Mouse (Mus musculus): ENCODE results near the gene Ehf. TPM values are rescaled to one million over a fixed set of nuclear protein-coding genes. Genes with fewer than 3 reads are reported as not detected.

The Ehf gene
- polyA plus RNA-seq, 1 experiment from 2014 or later, result 29.6 TPM

DNA sequence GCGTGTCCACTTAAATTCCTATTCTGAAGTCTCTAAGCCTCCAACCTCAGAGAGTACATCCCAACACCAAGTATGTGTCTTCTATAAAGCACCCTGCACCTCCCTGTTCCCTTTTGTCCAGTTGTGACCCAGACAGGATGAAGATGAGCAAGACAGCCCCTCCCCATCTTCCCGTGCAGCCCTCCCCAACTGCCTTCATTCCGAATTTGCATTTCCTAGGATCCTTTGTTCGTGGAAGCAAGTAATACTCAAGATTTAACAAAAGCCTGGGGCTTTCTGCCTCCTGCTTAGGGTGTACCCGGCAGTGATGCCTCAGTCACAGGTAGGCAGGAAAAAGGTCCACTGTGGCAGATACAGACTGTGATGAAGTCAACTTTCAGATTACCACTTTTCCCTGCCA, 7.6 kb upstream of the Ehf start:
- no peaks in the 10 kb centered on the region for H3K36me3 ChIP-seq (ENCODE audit: control insufficient read depth, insufficient read depth, low read length)
- H3K27me3 ChIP-seq (ENCODE audit: control insufficient read depth, insufficient read depth, low read length), result no peaks in the 10 kb centered on the region
- no peak for ATAC-seq (ENCODE audit: low FRiP score, low TSS enrichment)
- H3K9ac ChIP-seq (ENCODE audit: low read depth, low read length), result no peak overlapping the region
- 53% methylated on average over 5 of the region's 5 CpGs for WGBS
- no peak overlapping the region for H3K27ac ChIP-seq (ENCODE audit: low read depth, low read length)
- H3K9me3 ChIP-seq (ENCODE audit: control insufficient read depth, low read length), result no peaks in the 10 kb centered on the region
- no peak overlapping the region for H3K4me3 ChIP-seq (ENCODE audit: low read length)
- no peaks in the 10 kb centered on the region for H3K4me1 ChIP-seq (ENCODE audit: control insufficient read depth, insufficient read depth, low read length)
- no peak overlapping the region for H3K4me2 ChIP-seq (replicated peaks; ENCODE audit: low read depth, low read length)

DNA sequence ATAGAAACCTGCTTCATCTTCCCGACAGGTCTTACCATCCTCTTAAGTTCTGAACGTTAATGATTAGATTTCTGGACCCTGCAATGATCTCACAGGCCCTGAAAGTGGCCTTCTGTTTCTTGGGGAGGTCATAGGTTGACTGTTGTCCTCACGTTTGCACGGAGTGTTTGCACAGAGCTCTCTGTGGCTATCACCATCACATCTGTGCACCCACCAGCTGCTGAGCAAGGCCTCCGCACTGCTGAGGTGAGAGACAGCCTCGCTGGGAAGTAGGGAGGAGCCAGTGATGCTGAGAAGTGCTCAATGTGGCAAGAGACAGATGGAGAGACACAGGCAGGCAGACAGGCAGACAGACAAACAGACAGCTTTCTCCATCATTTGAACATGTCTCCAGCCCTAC, 3.6 kb upstream of the Ehf start:
- Histone ChIP-seq H3K36me3 (ENCODE audit: control insufficient read depth, insufficient read depth, low read length) (no peaks in the 10 kb centered on the region), H3K4me2 (replicated peaks; ENCODE audit: low read depth, low read length) (no peak overlapping the region), H3K27ac (ENCODE audit: low read depth, low read length) (no peak overlapping the region), H3K4me3 (ENCODE audit: low read length) (no peak overlapping the region), H3K4me1 (ENCODE audit: control insufficient read depth, insufficient read depth, low read length) (no peaks in the 10 kb centered on the region), H3K9ac (ENCODE audit: low read depth, low read length) (no peak overlapping the region), H3K27me3 (ENCODE audit: control insufficient read depth, insufficient read depth, low read length) (no peaks in the 10 kb centered on the region), H3K9me3 (ENCODE audit: control insufficient read depth, low read length) (no peaks in the 10 kb centered on the region)
- ATAC-seq (ENCODE audit: low FRiP score, low TSS enrichment), result no peak
- WGBS, result 41% methylated on average over 6 of the region's 6 CpGs

- Histone ChIP-seq H3K4me3 (ENCODE audit: low read length) (0 out of 2 replicates have a peak overlapping the region, but pooled peaks have one; percentile 2), H3K4me2 (replicated peaks; ENCODE audit: low read depth, low read length) (0 out of 2 replicates have a peak overlapping the region, but pooled peaks have one; percentile 5), H3K27ac (ENCODE audit: low read depth, low read length) (no peak overlapping the region)
Observed at GRCm38 (mm10) chr2:103302669-103303068, 409 bp downstream of the Ehf start.

GRCm38 (mm10) chr2:103298711-103299463, 4.2 kb downstream of the Ehf start:
- Histone ChIP-seq H3K4me1 (ENCODE audit: control insufficient read depth, insufficient read depth, low read length) (peaks cover 9% of the 10 kb centered on the region; the same call in 1 of the 2 replicates), H3K4me2 (replicated peaks; ENCODE audit: low read depth, low read length) (no peak overlapping the region), H3K9me3 (ENCODE audit: control insufficient read depth, low read length) (no peaks in the 10 kb centered on the region), H3K27ac (ENCODE audit: low read depth, low read length) (no peak overlapping the region), H3K36me3 (ENCODE audit: control insufficient read depth, insufficient read depth, low read length) (no peaks in the 10 kb centered on the region), H3K27me3 (ENCODE audit: control insufficient read depth, insufficient read depth, low read length) (no peaks in the 10 kb centered on the region), H3K4me3 (ENCODE audit: low read length) (no peak overlapping the region), H3K9ac (ENCODE audit: low read depth, low read length) (no peak overlapping the region)
- no peak for ATAC-seq (ENCODE audit: low FRiP score, low TSS enrichment)
- WGBS, result 79% methylated on average over 13 of the region's 13 CpGs

More at GRCm38 (mm10) chr2:103302669-103303068, 409 bp downstream of the Ehf start:
- no peaks in the 10 kb centered on the region for H3K27me3 ChIP-seq (ENCODE audit: control insufficient read depth, insufficient read depth, low read length)
- no peak overlapping the region for H3K9ac ChIP-seq (ENCODE audit: low read depth, low read length)
- H3K4me1 ChIP-seq (ENCODE audit: control insufficient read depth, insufficient read depth, low read length), result no peaks in the 10 kb centered on the region
- no peaks in the 10 kb centered on the region for H3K9me3 ChIP-seq (ENCODE audit: control insufficient read depth, low read length)
- WGBS, result 67% methylated on average over 6 of the region's 6 CpGs
- H3K36me3 ChIP-seq (ENCODE audit: control insufficient read depth, insufficient read depth, low read length), result no peaks in the 10 kb centered on the region
- ATAC-seq (ENCODE audit: low FRiP score, low TSS enrichment), result no peak

GRCm38 (mm10) chr2:103294526-103294925, 8.6 kb downstream of the Ehf start:
- Histone ChIP-seq H3K9ac (ENCODE audit: low read depth, low read length) (no peak overlapping the region), H3K27ac (ENCODE audit: low read depth, low read length) (no peak overlapping the region; the same call in 1 of the 2 replicates), H3K9me3 (ENCODE audit: control insufficient read depth, low read length) (no peaks in the 10 kb centered on the region), H3K4me3 (ENCODE audit: low read length) (no peak overlapping the region), H3K4me2 (replicated peaks; ENCODE audit: low read depth, low read length) (no peak overlapping the region), H3K36me3 (ENCODE audit: control insufficient read depth, insufficient read depth, low read length) (no peaks in the 10 kb centered on the region), H3K4me1 (ENCODE audit: control insufficient read depth, insufficient read depth, low read length) (peaks cover 9% of the 10 kb centered on the region; the same call in 1 of the 2 replicates), H3K27me3 (ENCODE audit: control insufficient read depth, insufficient read depth, low read length) (no peaks in the 10 kb centered on the region)
- 0% methylated on average over 3 of the region's 3 CpGs for WGBS
- ATAC-seq (ENCODE audit: low FRiP score, low TSS enrichment), result peak; percentile 87

DNA sequence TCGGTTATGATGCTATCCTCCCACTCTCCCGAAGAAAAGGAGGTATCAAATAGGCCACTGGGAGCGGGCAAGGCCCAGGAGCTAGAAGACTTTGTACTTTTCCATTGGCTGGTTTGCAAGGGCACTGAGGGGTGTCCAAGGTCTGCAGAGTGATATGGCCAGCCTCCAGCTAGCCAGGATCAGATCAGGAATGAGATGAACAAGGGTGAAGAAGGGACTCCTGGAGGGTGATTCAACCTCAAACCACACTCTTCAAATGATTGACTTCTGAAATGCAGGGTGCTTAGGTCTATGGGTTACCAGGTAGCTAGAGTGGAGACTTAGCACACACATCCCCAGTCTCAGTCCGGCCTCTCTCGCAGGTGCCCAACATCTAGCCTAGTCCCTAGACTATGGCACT, 9.3 kb downstream of the Ehf start:
- WGBS, result 61% methylated on average over 5 of the region's 5 CpGs
- no peak overlapping the region for H3K4me2 ChIP-seq (replicated peaks; ENCODE audit: low read depth, low read length)
- no peak overlapping the region for H3K9ac ChIP-seq (ENCODE audit: low read depth, low read length)
- H3K27ac ChIP-seq (ENCODE audit: low read depth, low read length), result peak overlapping the region; percentile 60; the same call in 1 of the 2 replicates
- H3K27me3 ChIP-seq (ENCODE audit: control insufficient read depth, insufficient read depth, low read length), result no peaks in the 10 kb centered on the region
- H3K36me3 ChIP-seq (ENCODE audit: control insufficient read depth, insufficient read depth, low read length), result no peaks in the 10 kb centered on the region
- peaks cover 9% of the 10 kb centered on the region; the same call in 1 of the 2 replicates for H3K4me1 ChIP-seq (ENCODE audit: control insufficient read depth, insufficient read depth, low read length)
- no peak overlapping the region for H3K4me3 ChIP-seq (ENCODE audit: low read length)
- peak; percentile 56 for ATAC-seq (ENCODE audit: low FRiP score, low TSS enrichment)
- H3K9me3 ChIP-seq (ENCODE audit: control insufficient read depth, low read length), result no peaks in the 10 kb centered on the region

DNA sequence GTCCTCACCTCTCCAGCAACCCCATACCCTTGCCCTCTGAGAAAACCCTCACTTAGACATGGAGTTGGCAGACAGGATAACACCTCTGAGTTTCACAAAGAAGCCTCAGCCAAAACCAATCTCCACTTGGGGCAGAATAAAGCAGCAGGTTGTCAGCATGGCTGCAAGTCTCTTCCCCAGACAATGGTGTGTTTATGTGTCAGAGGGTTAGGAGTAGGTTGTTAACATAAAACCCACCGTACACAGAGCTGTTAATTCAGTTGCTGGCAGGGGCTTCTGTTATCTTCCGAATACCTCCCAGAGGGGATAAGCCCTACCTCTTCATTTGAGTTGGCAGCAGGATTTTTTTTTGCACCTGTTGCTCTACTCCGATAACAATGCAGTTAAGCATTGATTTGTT, 9.9 kb downstream of the Ehf start:
- Histone ChIP-seq H3K4me2 (replicated peaks; ENCODE audit: low read depth, low read length) (no peak overlapping the region), H3K36me3 (ENCODE audit: control insufficient read depth, insufficient read depth, low read length) (no peaks in the 10 kb centered on the region), H3K9ac (ENCODE audit: low read depth, low read length) (no peak overlapping the region), H3K9me3 (ENCODE audit: control insufficient read depth, low read length) (no peaks in the 10 kb centered on the region), H3K27ac (ENCODE audit: low read depth, low read length) (no peak overlapping the region), H3K27me3 (ENCODE audit: control insufficient read depth, insufficient read depth, low read length) (no peaks in the 10 kb centered on the region), H3K4me3 (ENCODE audit: low read length) (no peak overlapping the region), H3K4me1 (ENCODE audit: control insufficient read depth, insufficient read depth, low read length) (peaks cover 9% of the 10 kb centered on the region; the same call in 1 of the 2 replicates)
- 41% methylated on average over 3 of the region's 3 CpGs for WGBS
- ATAC-seq (ENCODE audit: low FRiP score, low TSS enrichment), result no peak

DNA sequence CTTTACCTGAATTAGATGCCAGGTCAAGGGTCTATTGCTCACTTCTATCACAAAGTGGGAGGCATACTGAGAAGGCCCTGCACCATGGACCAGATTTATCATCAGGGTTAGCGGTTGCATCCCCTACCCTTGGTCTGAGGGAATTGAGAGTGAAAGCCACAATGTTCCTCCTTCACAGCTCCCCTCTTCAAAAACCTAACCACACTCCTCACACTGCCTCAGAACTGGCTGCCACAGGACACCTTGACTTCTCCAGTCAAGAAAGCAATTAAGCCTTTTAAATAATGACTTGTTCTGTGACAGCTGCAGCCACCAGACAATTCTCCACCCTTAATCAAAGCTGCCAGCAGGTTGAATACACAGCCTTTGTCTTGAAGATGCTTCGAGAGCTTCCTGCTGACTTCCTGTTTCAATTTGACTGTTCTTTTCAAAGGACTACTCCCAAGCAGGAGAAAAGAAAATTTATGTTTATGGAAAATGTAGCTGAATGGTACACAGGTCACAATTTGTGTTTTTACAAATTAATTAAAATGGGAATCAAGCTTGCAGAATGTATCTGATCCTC, 12.3 kb downstream of the Ehf start:
- no peak for ATAC-seq (ENCODE audit: low FRiP score, low TSS enrichment)
- H3K9me3 ChIP-seq (ENCODE audit: control insufficient read depth, low read length), result no peaks in the 10 kb centered on the region
- H3K4me2 ChIP-seq (replicated peaks; ENCODE audit: low read depth, low read length), result no peak overlapping the region
- no peaks in the 10 kb centered on the region for H3K27me3 ChIP-seq (ENCODE audit: control insufficient read depth, insufficient read depth, low read length)
- H3K9ac ChIP-seq (ENCODE audit: low read depth, low read length), result no peak overlapping the region
- H3K36me3 ChIP-seq (ENCODE audit: control insufficient read depth, insufficient read depth, low read length), result no peaks in the 10 kb centered on the region
- 60% methylated on average over 2 of the region's 2 CpGs for WGBS
- no peak overlapping the region for H3K27ac ChIP-seq (ENCODE audit: low read depth, low read length)
- H3K4me1 ChIP-seq (ENCODE audit: control insufficient read depth, insufficient read depth, low read length), result peaks cover 12% of the 10 kb centered on the region; the same call in 1 of the 2 replicates
- H3K4me3 ChIP-seq (ENCODE audit: low read length), result no peak overlapping the region

DNA sequence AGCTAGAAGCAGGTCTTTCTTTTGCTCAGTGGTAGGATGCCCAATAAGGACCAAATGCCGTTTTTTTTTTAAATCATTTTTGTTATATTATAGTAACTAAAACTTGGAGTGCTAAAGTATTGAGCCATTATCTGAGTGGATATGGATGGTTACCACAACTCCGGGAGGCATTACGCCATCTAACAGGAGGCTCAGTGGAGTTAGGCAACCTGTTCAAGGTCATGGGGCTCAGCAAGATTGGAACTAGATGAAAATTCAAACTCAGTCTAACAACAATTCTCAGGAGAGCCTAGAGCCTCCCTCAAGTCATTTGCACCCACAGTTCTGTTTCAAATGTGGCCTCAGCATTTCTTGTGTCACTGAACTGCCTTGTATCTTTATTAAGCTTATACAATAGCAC, 12.9 kb downstream of the Ehf start:
- Histone ChIP-seq H3K4me3 (ENCODE audit: low read length) (no peak overlapping the region), H3K27ac (ENCODE audit: low read depth, low read length) (no peak overlapping the region), H3K9ac (ENCODE audit: low read depth, low read length) (no peak overlapping the region), H3K4me1 (ENCODE audit: control insufficient read depth, insufficient read depth, low read length) (peaks cover 14% of the 10 kb centered on the region; the same call in 1 of the 2 replicates), H3K4me2 (replicated peaks; ENCODE audit: low read depth, low read length) (no peak overlapping the region), H3K9me3 (ENCODE audit: control insufficient read depth, low read length) (no peaks in the 10 kb centered on the region), H3K27me3 (ENCODE audit: control insufficient read depth, insufficient read depth, low read length) (no peaks in the 10 kb centered on the region), H3K36me3 (ENCODE audit: control insufficient read depth, insufficient read depth, low read length) (no peaks in the 10 kb centered on the region)
- no peak for ATAC-seq (ENCODE audit: low FRiP score, low TSS enrichment)
- WGBS, result 96% methylated on average over 3 of the region's 3 CpGs
